Mouse (Mus musculus) liver, embryonic 14 days (tissue): ENCODE data around the gene Gpr155. TPM values are rescaled to one million over a fixed set of nuclear protein-coding genes. Genes with fewer than 3 reads are reported as not detected.

Experiments used
- polyA plus RNA-seq: library from polyadenylated mRNA; depleted of rRNA; stranded (reverse); fragments of >200 nt; gene quantifications from 2 replicates; pipeline ENCODE4 v1.2.3, GENCODE M21; 2012; rRNA removed

Gene Gpr155
- polyA plus RNA-seq: 2.9 and 3.7 TPM in 2 replicates

GRCm38 (mm10) chr2:73386356-73387046 lies at the start of gene Gpr155:
TSS of gene Gpr155 (minus strand) at chr2:73386572.

GRCm38 (mm10) chr2:73312152-73313116 lies 73.9 kb downstream of the Gpr155 start, which contains the start of the genes Scrn3 and Cir1:
TSS of gene Scrn3 (plus strand) at chr2:73312601.
TSS of gene Cir1 (minus strand) at chr2:73312701.

Other genes with a start within 250 kb of the Gpr155 start
- 29.5 and 33.0 TPM in 2 replicates for gene Ola1, start 167.6 kb downstream of the Gpr155 start, polyA plus RNA-seq
- gene Sp9, start 114.6 kb downstream of the Gpr155 start, polyA plus RNA-seq: 0.08 TPM in 1 of 2 replicates, not detected in the other
- 21.0 TPM in 2 replicates for gene Scrn3, start 74.0 kb downstream of the Gpr155 start, polyA plus RNA-seq
- gene Cir1, start 73.9 kb downstream of the Gpr155 start, polyA plus RNA-seq: 16.7 and 16.9 TPM in 2 replicates
- 2.9 and 3.8 TPM in 2 replicates for gene Wipf1, start 143.2 kb upstream of the Gpr155 start, polyA plus RNA-seq
- under 0.01 and 0.14 TPM in 2 replicates for gene Chrna1, start 193.8 kb upstream of the Gpr155 start, polyA plus RNA-seq